Mouse (Mus musculus): ENCODE measurements around the gene Gm436. TPM values are rescaled to one million over a fixed set of nuclear protein-coding genes. Genes with fewer than 3 reads are reported as not detected.

The Gm436 gene
- not detected for total RNA-seq (2021)
- long read RNA-seq, experiment 1: 0 reads
- long read RNA-seq, experiment 2: 0 reads

- no peak for TF ChIP-seq CTCF (IDR thresholded peaks at IDR 0.05)
- no peak for DNase-seq (ENCODE audit: extremely low spot score in 1 of 2, low spot score in 2 of 2)
- H3K4me3 ChIP-seq: no peak within 1 kb of the TSS
- no peak within 1 kb of the TSS for H3K27ac ChIP-seq
- intact Hi-C loops (cut with DNase I): no loop called here
These were observed at the start of gene Gm436 for GRCm38 (mm10) chr4:144686268-144686667. Gene Gm436, minus strand, starts transcription at chr4:144686368.

GRCm38 (mm10) chr4:144721304-144721703 is 35.1 kb upstream of the Gm436 start, which contains the start of gene Gm13178:
Gene Gm13178, minus strand, starts transcription at chr4:144721404.
- H3K27ac ChIP-seq: no peak within 1 kb of the TSS
- no peak for TF ChIP-seq CTCF (IDR thresholded peaks at IDR 0.05)
- DNase-seq (ENCODE audit: extremely low spot score in 1 of 2, low spot score in 2 of 2): no peak
- intact Hi-C loops (cut with DNase I): no loop called here
- no peak within 1 kb of the TSS for H3K4me3 ChIP-seq

GRCm38 (mm10) chr4:144719691-144720090 is 33.5 kb upstream of the Gm436 start:
- H3K4me3 ChIP-seq: no peak overlapping the region
- intact Hi-C loops (cut with DNase I): loop anchor here (5.0 kb wide), 1 partner anchor 52 kb away; no protein-coding TSS in a partner anchor

GRCm38 (mm10) chr4:144718288-144718687 is 32.1 kb upstream of the Gm436 start:
- intact Hi-C loops (cut with DNase I): loop anchor here (5.0 kb wide), 1 partner anchor 51 kb away; no protein-coding TSS in a partner anchor
- no peak for DNase-seq (ENCODE audit: extremely low spot score in 1 of 2, low spot score in 2 of 2)
- Histone ChIP-seq H3K27ac (no peak overlapping the region), H3K4me3 (no peak overlapping the region)
- no peak for TF ChIP-seq CTCF (IDR thresholded peaks at IDR 0.05)

More at GRCm38 (mm10) chr4:144719691-144720090, 33.5 kb upstream of the Gm436 start:
- no peak for DNase-seq (ENCODE audit: extremely low spot score in 1 of 2, low spot score in 2 of 2)
- no peak for TF ChIP-seq CTCF (IDR thresholded peaks at IDR 0.05)
- no peak overlapping the region for H3K27ac ChIP-seq

- DNase-seq (ENCODE audit: extremely low spot score in 1 of 2, low spot score in 2 of 2): no peak
- no peak overlapping the region for H3K27ac ChIP-seq
- H3K4me3 ChIP-seq: no peak overlapping the region
- intact Hi-C loops (cut with DNase I): no loop called here
- TF ChIP-seq CTCF (IDR thresholded peaks at IDR 0.05): no peak
These were observed 47.9 kb downstream of the Gm436 start for GRCm38 (mm10) chr4:144638263-144638662.

Other genes starting within 250 kb of the Gm436 start
- gene 1700012P22Rik, start 247.6 kb downstream of the Gm436 start, total RNA-seq (2021): not detected
- gene Gm9944, start 233.1 kb downstream of the Gm436 start, total RNA-seq (2021): not detected
- gene Aadacl3, start 222.6 kb downstream of the Gm436 start, total RNA-seq (2021): not detected
- not detected for gene 9430007A20Rik, start 166.5 kb downstream of the Gm436 start, total RNA-seq (2021)
- not detected for gene Gm13124, start 121.2 kb downstream of the Gm436 start, total RNA-seq (2021)
- gene Aadacl4, start 72.7 kb downstream of the Gm436 start, total RNA-seq (2021): not detected
- not detected for gene Gm13178, start 35.0 kb upstream of the Gm436 start, total RNA-seq (2021)
- not detected for gene Gm438, start 100.2 kb upstream of the Gm436 start, total RNA-seq (2021)
- 10 to 100 TPM; 28.6 to 29.6 TPM for gene Dhrs3, start 206.5 kb upstream of the Gm436 start, total RNA-seq (2021)

All from left cerebral cortex, adult 2 months (tissue).